Mouse (Mus musculus) fat pad, adult 2 months (tissue): ENCODE data around the gene Wdhd1.

Source experiments
- DNase-seq: peaks from one replicate; pipeline ENCODE4 v3.0.0-alpha.2; 2011; ENCODE audit warnings: low read depth, low spot score; ENCODE audit errors: extremely low read depth

The Wdhd1 gene

DNA sequence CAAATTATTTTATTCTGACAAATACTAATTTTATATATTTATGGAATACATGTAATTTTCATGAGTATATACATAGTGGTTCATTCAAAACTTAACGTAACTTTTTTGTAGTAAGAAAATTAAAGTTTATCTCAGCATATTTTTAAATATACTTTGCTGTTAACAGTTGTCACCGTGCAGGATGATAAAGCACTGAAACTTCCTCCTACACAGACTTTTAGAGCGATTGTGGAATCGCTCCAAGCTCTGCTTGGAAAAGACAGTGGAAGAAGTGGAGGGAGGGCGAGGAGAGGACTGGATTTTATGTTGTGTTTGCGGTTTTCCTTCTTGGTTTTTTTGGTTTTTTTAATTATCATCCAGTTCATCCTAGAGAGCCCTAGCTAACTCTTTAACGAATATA lies 6.9 kb upstream of the Wdhd1 start:
- no peak for DNase-seq

DNA sequence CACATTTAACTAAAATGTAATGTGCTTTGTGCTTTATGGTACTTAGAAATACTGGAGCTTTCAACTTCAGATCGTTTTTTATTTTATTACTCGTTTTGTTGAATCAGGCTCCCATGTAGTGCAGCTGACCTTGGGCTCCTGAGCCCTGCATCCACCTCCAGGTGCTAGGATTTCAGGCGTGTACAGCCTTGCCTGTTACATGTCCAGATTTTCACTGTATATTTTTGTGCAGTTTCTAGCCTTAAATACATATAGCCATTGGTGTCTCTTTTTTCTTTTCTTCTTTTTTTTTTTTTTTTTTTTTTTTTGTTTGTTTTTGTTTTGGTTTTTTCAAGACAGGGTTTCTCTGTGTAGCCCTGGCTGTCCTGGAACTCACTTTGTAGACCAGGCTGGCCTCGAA lies 4.9 kb upstream of the Wdhd1 start:
- no peak for DNase-seq

DNA sequence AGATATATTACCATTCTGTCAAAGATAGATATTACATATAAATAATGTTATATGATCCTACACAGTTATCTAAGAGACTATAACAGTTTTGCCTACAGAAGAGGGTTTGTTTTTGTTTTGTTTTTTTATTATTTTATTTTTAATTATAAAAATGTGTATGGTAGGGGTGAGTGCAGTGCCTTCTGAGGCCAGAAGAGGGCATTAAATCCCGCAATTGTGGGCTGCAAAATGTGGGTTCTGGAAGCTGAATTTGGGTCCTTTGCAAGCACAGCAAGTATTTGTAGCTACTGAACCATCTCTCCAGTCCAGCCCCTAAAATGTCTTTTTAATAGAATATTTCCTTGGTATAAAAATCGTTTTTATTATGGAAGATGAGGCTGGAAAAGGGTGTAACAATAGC lies 2.4 kb upstream of the Wdhd1 start:
- DNase-seq, result no peak

DNA sequence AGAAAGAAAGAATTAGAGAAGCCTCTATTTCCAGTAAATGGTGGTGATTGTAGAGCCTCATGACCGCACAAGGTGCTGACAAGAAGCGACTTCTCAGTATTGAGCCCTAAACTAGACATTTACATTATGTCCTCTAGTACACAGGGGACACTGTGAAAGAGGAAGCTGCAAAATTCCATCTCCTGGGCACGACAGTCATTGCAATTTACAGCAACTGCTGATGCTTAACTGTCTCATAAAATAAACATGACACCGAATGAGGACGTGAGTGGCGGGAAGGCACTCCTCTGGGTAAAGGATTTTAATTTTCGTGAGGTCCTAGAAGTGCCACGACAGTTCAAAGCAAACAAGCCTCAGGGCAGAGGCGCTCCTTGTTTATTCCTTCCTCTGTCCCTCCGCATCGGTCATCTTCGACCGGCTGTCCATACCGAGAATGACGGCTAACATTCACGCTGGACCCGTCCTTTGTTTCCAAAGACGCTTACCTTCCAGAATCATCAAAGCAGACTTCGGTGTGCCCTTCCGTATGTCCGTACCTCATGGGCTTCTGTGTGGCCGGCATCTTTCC lies 537 bp downstream of the Wdhd1 start:
- DNase-seq, result no peak

DNA sequence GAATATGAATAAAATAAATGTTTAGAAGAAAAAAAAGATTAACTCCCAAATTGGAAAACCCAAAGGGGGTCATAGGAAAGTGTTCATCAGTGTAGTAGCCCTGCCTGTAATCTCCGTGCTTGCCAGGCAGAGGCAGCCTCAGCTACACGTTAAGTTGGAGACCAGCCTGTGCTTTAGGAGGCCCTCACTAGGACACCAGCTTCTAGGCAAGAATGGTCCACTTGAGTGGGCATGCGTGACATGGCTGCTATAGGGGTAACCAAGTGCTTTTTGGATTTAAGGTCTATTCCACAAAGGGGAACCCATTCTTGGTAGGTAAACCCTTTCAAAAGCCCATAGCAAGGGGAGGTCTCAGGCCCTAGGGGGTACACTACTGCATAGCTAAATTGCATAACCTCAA lies 1.2 kb downstream of the Wdhd1 start:
- no peak for DNase-seq

DNA sequence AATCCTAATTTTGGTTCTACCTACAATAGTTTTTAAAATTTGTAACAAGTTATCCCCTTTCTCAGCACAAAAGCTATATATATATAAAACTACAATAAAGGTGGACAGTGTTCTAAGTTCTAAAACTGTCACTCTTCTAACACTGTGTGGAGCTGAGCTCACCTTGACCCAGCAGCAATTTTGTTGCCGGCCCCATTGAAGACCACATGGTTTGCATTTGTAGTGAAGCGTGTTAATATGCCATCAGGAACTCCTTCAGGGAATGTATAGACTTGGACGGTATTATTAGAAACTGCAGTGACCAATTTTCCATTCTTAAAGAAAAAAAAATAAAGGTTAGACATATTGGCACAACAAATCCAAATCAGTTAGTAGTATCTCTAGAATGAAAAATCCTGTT lies 2.9 kb downstream of the Wdhd1 start:
- no peak for DNase-seq

DNA sequence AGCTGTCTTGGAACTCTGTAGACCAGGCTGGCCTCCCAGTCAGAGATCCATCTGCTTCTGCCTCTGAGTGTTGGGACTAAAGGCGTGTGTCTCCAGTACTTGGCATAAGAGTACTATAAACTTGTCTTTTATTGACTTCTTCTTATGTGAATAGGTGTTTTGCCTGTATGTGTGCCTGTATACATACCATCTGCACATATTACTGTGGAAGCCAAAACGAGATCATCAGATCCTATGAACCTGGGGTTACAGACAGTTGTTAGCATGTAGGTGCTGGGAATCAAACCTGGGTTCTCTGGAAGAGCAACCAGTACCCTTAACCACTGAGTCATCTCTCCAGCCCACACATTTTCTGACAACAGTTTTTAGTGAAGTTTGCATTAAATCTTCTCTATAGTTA lies 7.0 kb downstream of the Wdhd1 start:
- no peak for DNase-seq

DNA sequence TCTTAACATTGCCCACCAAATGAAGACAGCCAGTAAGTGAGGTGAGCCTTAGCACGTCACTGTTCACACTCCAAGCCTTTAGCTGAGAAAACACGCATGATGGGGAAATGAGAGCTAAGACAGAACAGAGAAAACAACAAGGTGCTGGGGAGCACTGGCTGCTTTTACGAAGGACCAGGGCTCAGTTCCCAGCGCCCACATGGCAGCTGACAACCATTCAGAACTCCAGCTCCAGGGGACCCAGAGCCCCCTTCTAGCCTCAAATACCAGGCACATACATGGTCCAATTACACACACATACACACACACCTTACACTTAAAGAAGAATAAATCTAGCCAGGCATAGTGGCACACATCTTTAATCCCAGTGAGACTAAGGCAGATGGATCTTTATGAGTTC lies 7.6 kb downstream of the Wdhd1 start:
- DNase-seq, result no peak

DNA sequence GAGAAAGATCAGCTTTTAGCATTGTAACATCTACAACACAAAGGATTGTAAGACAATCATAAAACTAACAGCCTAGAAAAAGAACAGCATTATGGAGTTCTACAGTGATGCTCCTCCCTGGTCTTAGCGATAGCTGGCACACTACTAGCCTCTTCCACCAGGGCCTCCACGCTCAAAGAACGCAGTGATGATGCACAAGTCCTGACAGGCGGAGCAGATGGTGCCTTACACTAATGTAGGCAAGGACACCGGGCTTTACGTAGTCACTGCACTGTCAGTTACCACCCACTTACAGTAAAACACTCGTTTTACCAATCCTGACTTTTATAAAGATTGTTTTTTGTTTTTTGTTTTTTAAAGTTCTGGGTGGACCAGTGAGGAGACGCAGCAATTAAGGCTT lies 10.8 kb downstream of the Wdhd1 start:
- DNase-seq, result no peak

DNA sequence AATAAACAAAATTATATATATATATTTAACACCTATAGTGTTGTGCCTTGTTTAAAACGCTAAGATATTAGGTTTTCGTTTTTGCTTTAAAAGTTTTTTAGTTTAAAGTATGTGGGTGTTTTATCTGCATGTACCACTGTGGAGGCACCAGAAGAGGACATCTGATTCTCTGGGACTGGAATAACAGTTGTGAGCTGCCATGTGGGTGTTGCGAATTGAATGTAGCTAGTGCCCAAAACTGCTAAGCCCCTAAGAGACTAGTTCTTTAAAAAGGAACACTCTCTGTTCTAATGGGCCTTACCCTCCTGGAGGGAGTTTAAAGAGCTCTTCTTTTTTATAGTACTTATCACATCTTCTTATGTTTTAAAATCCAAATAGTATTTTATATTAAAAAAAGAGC lies 11.8 kb downstream of the Wdhd1 start:
- no peak for DNase-seq

DNA sequence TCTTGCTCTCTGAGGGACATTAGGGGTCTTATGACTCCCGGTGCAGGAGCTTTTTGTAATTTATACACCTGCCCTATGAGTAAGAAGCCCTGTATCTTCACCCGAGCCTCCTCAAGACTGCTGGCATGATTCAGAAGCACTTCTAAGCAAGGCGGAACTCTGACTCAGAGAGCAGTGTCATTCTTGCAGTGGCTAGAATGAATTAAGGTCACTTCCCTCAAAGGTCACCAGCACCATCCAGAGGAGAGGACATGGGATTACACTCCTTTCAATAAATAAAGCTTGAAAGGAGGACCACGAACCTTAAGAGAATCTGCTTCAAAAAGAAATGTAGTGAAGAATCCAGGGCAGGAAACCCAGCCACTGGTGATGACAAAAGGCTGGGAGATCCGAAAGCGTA lies 26.8 kb downstream of the Wdhd1 start:
- DNase-seq, result no peak

DNA sequence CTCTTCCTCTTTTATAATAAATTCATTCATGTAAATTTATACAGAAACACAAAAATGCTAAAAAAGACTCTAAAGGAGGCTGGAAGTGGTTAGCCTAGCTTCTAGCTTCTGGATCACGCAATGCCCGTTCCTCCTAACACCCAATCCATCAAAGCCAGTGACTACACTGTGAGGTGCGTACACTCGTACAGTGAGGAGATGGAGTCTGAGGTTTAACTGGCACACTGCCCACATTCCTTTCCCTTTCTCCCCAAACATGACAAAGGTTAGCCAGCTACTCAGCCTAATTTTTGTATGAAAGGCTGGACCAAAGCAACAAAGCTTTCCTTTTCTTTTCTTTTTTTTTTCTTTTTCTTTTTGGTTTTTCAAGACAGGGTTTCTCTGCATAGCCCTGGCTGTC lies 33.9 kb downstream of the Wdhd1 start:
- DNase-seq, result no peak

DNA sequence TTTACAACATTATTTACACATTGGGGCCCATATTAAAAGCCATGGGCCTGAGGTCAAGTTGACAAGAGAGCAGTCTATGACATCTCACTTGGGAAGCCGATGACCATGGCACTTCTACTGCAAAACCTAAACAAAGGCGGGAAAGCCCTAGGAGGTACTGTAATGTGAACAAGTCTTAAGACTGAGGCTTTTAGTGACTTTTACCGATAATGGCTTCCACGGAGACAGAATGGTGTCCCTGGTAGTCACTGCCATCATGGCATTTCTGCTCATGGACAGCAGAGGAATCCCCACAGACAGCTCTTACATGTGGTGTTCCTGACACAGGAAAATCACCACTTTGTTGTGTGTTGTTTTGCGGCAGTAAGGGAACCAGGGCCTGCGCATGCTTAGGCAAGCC lies 35.6 kb downstream of the Wdhd1 start:
- DNase-seq, result no peak

DNA sequence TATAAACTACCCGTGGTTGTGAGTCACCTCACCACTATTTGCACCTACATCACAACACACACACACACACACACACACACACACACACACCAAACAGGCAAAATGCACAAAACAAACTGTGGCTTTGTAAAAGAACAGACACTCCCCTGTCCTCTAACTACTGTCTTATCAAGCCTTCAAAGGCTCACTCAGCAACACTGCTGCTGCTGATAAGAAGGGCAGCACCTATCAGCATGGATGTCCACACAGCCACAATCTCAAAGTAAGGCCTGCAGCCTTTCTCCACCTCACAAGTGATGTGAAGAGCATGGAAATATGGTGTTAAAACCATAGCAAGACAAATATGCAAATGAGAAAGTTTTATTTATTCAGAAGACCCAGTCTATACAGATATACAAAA lies 36.1 kb downstream of the Wdhd1 start:
- no peak for DNase-seq

DNA sequence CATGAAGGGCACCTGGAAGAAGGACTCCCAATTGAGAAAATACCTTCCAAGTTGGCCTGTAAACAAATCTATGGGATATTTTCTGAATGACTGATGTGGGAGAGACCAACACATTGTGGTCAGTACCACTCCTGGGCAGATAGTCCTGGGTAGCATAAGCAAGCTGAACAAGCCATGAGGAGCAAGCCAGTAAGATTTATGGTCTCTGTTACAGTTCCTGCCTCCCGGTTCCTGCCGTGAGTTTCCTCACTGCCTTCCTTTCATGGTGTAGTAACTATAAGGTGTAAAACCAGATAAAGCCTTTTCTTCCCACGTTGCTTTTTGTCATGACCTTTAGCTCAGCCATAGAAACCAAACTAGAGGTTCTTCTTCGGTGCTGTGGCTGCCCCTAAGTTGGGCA lies 39.4 kb downstream of the Wdhd1 start:
- DNase-seq, result no peak

DNA sequence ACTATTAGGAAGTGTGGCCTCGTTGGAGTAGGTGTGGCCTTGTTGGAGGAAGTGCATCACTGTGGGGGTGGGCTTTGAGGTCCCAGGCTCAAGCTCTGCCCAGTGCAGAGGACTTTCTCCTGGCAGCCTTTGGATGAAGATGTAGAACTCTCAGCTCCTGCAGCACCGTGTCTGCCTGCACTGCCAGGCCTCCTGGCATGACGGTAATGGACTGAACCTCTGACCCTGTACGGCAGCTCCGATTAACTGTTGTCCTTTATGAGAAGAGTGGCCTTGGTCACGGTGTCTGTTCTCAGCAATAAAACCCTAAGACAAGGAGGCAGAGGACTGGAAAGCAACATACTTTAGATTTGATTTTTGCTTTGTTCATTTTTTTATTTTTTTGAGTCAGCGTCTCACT lies 40.2 kb downstream of the Wdhd1 start:
- DNase-seq, result no peak

DNA sequence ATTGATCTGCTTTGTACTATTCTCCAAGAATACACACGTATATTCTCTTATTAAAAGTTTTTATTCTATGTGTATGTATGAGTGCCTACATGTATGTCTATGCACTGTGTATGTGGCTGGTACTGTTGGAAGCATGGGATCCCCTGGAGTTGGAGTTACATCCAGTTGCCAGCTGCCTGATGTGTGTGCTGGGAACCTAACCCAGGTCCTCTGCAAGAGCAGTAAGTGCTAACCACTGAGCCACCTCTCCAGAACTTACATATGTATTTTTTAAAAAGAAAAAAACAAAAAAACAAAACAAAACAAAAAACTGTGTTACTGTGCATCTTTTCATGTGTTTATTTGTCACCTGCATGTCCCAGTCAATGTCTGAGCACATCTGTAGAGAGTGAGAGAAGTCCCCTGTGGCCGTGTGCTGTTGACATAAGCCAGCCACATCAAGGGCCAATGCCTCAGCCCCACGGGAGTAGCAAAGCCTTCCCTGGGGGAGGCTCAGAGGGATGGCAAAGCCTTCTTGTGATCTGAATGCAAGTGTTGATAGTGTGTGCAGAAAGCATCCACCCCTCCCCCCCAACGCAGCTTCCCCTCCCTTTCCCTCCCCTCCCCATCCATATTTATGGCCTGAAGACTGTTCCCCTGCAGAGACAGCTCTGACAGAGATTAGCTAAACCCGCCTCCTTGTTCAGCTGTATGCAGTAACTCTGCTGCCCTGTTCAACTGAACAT lies 42.0 kb downstream of the Wdhd1 start:
- DNase-seq, result no peak

DNA sequence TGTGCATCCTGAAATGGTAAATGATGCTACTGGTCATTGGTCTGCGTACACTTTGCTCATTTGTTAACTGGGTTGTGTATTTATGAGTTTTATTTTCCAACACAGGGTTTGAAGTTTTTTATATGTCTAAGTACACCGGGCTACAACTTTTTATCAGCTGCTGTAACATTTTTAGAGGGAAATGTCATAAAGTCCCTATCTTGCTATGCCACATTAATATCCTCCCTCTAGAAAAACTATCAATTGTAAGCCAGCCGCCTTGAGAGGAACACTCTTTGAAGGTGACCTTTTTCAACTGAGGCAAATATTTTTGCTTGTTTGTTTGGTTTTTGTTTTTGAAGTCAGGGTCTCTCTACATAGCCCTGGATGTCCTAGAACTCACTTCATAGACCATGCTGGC lies 42.6 kb downstream of the Wdhd1 start:
- DNase-seq, result no peak

DNA sequence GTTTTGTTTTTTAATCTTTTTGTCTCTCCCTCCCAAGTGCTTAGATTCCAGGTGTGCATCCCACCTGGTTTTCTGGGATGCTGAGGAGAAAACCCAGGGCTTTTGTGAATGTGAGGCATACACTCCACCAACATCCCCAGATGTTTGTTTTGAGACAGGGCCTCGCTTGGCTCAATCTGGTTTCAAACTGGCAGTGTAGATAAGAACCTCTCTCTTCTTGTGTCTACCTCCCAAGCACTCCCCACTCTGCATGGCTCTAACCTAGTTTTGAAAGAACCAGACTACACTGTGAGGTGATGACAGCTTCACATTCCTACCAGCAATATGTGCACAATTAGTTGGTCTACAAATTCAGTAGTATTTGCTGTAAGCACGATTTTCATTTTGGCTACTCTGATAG lies 43.1 kb downstream of the Wdhd1 start:
- no peak for DNase-seq

DNA sequence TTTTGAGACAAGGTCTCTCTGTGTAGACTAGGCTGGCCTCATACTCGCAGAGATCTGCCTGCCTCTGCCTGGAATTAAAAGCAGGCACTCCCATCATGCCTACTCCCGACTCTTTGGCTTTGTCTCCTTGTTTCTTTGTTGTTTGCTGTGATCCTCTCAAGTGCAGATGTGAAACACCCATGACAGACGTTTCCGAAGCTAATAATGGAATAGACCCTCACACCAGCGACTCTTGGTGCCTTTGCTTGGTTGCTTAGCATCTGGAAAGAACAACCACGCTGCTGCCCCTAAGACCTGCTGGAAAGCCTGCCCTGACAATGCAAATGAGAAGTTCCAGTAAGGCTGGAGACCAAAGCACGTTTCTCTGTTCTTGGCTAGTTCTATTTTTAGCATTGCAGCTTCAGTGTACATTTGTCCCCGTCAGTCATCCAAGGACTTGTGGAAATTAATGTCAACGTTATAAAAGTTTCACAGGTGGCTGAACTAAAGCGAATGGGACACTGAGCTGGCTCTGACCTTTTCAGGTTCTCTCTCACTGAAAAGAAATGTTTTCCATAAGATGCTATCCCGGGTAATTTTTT lies 46.8 kb downstream of the Wdhd1 start:
- DNase-seq, result no peak

DNA sequence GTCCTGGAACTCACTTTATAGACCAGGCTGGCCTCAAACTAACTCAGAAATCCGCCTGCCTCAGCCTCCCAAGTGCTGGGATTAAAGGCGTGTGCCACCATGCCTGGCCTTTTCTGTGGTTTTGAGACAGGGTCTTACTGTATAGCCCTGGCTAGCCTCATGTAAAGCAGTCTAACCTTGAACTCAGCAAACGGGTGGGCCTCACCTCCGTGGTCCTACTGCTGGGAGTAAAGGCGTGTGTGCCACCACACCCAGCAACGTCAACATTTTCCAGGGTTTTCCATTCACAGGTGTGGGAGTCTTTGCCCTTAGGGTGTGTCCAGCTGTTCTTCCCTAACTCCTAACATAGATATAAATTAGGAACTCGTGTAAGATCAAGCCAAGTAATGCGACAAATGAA lies 50.7 kb downstream of the Wdhd1 start:
- DNase-seq, result no peak

DNA sequence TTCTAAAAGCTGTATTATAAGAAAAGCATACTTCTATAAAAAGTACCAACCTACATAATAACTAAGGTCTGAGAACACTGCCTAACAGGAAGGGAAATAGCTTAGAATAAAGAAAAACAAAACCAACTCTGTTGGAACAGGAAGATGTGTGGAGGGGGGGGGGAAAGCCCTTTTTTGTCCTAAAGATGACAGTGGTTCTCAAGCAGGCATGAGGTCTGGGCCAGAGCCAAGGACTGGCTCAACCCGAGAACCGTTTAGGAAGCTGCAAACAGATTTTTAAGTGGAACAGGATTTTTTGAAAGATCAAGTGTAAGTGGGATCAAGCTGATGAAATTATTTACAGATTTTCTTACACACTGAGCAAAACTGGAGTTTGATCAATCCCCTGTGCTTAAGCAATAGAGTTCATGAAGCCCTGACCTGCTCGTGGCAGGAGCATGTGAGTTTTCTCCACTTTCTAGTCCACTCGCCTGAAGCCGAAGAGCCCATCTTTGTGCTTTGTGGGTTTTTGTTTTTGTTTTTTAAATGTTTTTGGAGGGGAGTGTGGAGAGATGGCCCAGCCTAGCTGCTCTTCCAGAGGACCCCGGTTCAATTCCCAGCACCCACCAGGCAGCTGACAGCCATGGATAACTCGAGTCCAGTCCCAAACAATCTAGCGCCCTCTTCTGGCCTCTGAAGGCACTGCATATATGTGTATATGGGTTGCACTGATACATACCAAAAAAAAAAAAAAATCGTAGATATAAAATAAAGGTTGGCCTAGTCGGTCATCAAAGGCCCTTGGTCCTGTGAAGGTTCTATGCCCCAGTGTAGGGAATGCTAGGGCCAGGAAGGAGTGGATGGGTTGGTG lies 52.0 kb downstream of the Wdhd1 start:
- DNase-seq, result no peak
